In the genomic region with DNA sequence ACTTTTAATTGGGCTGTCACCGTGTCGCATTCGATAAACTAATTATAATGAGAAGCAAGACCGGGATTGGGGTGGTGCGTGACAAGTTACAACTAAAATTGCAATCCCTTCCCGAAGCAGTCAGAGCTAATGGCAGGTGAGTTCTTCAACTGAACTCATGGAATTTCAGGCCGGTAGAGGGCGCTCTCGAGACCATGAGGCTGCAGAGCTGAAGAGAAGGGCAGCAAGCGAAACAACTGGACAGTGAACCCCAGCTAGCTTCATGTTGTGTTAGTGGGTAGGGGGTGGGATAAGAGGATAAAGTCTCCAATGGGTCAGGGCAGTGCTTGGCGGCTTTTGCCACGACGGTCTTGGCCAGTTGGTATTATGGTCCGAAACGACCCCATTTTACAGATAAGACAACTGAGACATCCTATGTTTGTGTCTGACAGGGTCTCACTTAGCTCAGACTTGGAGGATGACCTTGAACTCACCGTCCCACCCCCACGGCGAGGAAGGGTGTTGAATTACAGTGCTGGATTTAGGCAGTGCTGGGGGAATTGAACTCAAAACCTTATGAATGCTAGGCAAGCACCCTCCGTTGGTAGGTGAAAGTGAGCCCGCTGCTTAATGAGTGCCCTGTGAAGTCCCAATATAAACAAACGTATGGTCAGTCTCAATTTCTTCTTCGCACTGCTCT, we compare ENCODE assay signal across 7 mouse cellular contexts. TPM values are rescaled to one million over a fixed set of nuclear protein-coding genes. Genes with fewer than 3 reads are reported as not detected.
DNase-seq lines count a peak whose midpoint lies in the region; ATAC-seq lines count a peak whose summit lies in the region.

No protein-coding gene starts in this region.

- no peak overlapping the region for H3K9ac ChIP-seq in intestine, embryonic 14.5 days (ENCODE audit: low read length)

- H3K27me3 ChIP-seq in intestine, embryonic 14.5 days (replicated peaks; ENCODE audit: control insufficient read depth, insufficient read depth, low read length): peaks cover 33% of the 10 kb centered on the region

- peak; percentile 92 for DNase-seq in adrenal gland, postnatal 10 days
- DNase-seq in gastrocnemius, postnatal 14 days: peak; percentile 58
- peak; percentile 84 for DNase-seq in intestine, embryonic 14.5 days (ENCODE audit: low spot score)
- DNase-seq in left cerebral cortex, postnatal 10 days (ENCODE audit: extremely low spot score in 1 of 2, low spot score in 2 of 2): peak; percentile 72 to 86
- DNase-seq in right cerebral cortex, postnatal 25 days: peak; percentile 77

- H3K4me3 ChIP-seq in intestine, embryonic 14.5 days (ENCODE audit: low read depth, low read length): peak overlapping the region; percentile 48; the same call in 1 of the 2 replicates

- no peaks in the 10 kb centered on the region; the same call in 1 of the 2 replicates for H3K4me1 ChIP-seq in intestine, embryonic 14.5 days (replicated peaks; ENCODE audit: control insufficient read depth, insufficient read depth, low read length)

- ATAC-seq in common myeloid progenitor, adult 5-6 weeks (replicated peaks; ENCODE audit: low read depth, poor library complexity, severe bottlenecking): 0 out of 2 replicates have a peak, but pooled peaks have one; percentile 40
- no peak for ATAC-seq in intestine, embryonic 14.5 days (replicated peaks; ENCODE audit: low FRiP score, low TSS enrichment, low read depth)
- peak; percentile 56 for ATAC-seq in megakaryocyte progenitor cell, adult 5-6 weeks (replicated peaks; ENCODE audit: poor library complexity)

- 11% methylated on average over 22 of the region's 22 CpGs for WGBS in intestine, embryonic 14.5 days

- no peaks in the 10 kb centered on the region for H3K9me3 ChIP-seq in intestine, embryonic 14.5 days (ENCODE audit: control insufficient read depth, low read length)

- H3K4me2 ChIP-seq in intestine, embryonic 14.5 days (ENCODE audit: low read length): peak overlapping the region; percentile 94

- H3K36me3 ChIP-seq in intestine, embryonic 14.5 days (ENCODE audit: control insufficient read depth, insufficient read depth, low read length): no peaks in the 10 kb centered on the region

- H3K27ac ChIP-seq in intestine, embryonic 14.5 days (ENCODE audit: low read depth): no peak overlapping the region

- intact Hi-C loops in gastrocnemius, postnatal 14 days (cut with DNase I; ENCODE audit: low total_unique reads): no loop called here
- intact Hi-C loops in left cerebral cortex, postnatal 10 days (cut with DNase I): no loop called here

RNA-seq across cellular contexts. Expression of a gene that starts 1.3 kb away (rescaled TPM):
- 1 to 10 TPM in 1 of 2 experiments, under 1 TPM in 1; 0.66 to 1.4 TPM for total RNA-seq in adrenal gland, postnatal 10 days (2021)
- total RNA-seq in common myeloid progenitor, adult 5-6 weeks (2017): not detected in 2 replicates
- total RNA-seq in gastrocnemius, postnatal 14 days (2021): under 1 TPM; 0.27 to 0.38 TPM
- polyA plus RNA-seq in intestine, embryonic 14.5 days (2014; fragmentation: Nextera tagmentation; extraction: Ambion mirVana): 0.26 and 0.31 TPM in 2 replicates
- total RNA-seq in left cerebral cortex, postnatal 10 days (2021): 10 to 100 TPM; 35.7 to 37.1 TPM
- total RNA-seq in megakaryocyte progenitor cell, adult 5-6 weeks (2015): not detected in 2 replicates
- not detected in 2 replicates for total RNA-seq in megakaryocyte progenitor cell, adult 5-6 weeks (2017)

Comparison
In these comparisons a context has a peak if more than half of its experiments do, and no peak if none do; other contexts are left out.
1. RNA of a gene that starts 1.3 kb away (total RNA-seq): 35.7 to 37.1 TPM in left cerebral cortex, postnatal 10 days; 0.66 to 1.4 TPM in adrenal gland, postnatal 10 days, 0.27 to 0.38 TPM in gastrocnemius, postnatal 14 days, not detected in common myeloid progenitor, adult 5-6 weeks and not detected in megakaryocyte progenitor cell, adult 5-6 weeks; every median in the first group is over 10 times any median in the second.
2. Peak in every context shown above with its lines, with median percentiles within 50 percentile points of each other: DNase-seq.